Mouse (Mus musculus) retina, postnatal 1 day (tissue): ENCODE data around the gene Gabre.

Experiments used
- DNase-seq: peaks from one replicate; pipeline ENCODE4 v3.0.0-alpha.2; 2012

Gene Gabre

DNA sequence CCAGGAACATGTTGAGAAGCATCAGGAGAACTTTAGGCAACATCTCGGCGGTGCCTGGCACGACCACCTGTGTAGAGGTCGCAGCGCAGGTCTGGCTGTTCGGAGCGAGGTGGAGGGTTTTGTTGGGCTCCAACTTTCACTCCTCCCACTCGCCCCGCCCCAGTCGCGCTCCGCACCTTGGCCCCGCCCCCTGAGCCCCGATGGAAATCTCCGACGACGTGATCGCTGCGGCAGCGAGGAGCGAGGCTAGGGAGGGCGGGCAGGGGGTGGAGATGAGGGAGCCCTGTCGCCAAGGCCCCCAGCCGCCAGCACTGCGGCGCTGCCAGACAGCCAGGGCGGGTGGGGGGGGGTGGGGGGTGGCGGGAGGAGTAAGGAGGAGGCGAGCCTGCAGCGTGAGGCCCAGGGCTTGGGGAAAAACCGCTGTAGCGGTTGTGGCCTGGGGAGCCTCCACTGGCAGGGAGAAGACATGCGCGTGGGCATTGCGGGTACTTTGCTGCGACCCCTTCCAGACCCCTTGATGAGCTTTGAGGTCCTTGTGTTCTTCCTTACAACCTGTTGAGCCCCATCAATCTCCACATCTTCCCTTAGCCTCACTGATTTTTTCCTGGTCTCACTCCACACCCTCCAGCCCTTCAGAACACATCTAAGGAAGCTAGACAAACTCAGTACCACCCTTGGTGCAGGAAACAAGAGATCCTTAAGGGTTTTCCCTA is at the start of gene Gabre:
Gene Gabre, minus strand, starts transcription at position 145 of the 713 bp plus-strand sequence.
- peak; percentile 78 for DNase-seq

DNA sequence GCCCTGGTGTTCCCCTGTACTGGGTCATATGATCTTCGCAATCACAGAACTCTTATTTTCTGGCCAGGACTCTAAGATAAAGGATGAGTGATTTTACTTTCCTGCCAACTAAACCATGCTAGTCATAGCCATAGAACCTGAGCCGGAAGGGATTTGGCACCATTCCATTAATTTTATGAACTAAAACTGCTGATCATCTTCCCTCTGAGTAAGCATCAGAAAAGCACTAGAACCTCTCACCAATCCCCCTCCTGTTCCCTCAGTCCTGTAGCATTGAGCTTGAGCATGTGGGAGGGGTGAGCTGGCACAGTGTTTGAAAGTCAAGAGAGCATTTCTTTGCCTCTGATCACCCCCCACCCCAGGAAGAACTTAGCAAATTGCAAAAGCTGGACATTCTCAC is 23.2 kb upstream of the Gabre start:
- no peak for DNase-seq

DNA sequence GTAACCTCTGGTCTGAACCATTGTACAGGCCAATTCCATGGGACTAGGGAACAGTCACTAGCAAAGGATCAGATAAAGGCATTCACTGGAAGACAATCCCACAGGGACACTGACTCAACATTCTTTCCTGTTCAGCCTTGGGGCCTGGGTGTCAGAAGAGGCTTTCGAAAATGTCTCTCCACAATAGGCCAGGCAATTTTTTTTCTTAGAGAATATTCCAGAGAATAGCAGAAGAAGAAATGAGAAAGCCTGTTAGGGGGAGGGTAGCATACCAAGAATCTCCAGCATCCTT is 715 bp upstream of the Gabre start:
- DNase-seq: no peak

DNA sequence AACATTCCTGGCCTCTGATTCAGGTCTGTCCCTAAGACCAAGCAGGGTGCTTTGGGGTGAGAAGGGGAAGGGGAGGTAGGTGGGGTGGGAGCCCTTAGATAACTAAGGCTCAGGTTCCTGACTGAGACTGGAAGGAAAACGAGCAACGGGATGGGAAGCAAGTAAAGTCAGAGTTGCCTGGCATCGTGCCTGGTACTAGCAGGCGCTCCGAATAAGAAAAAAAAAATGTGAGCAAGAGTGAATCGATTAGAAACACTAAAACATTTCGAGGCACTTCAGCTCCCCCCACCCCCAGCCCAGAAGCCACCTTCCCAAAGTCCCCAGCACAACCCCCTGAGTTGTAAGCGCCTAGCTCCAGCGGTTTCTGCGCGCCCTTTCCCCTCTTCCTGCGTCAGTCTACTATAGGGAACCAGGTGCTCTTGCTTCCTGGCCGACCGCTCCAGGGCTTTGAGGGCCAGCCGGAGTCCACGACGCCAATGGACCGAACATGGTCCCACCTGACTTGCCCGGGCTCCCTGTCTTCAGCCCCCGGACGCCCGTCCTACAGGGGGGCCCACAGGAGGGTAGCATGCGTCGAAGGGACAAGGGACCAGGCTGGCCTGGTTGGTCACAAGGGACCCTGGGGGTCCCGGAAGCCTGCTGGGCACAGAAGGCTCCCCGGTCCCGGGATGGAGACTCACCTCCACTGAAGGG is 491 bp downstream of the Gabre start:
- no peak for DNase-seq

DNA sequence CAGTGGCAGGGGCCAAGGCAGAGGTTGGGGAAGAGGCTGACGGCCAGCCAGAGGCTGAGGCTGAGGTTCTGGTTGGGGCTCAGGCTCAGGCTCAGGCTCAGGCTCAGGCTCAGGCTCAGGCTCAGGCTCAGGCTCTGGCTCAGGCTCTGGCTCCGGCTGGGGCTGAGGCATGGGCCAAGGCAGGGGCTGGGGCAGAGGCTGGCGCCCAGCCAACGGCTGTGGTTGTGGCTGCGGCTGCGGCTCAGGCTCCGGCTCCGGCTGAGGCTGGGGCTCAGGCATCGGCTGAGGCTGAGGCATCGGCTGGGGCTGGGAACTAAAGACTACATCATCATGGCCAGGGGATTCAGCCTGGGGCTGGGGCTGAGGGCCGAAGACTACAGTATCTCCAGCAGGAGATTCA is 4.0 kb downstream of the Gabre start:
- DNase-seq: no peak

DNA sequence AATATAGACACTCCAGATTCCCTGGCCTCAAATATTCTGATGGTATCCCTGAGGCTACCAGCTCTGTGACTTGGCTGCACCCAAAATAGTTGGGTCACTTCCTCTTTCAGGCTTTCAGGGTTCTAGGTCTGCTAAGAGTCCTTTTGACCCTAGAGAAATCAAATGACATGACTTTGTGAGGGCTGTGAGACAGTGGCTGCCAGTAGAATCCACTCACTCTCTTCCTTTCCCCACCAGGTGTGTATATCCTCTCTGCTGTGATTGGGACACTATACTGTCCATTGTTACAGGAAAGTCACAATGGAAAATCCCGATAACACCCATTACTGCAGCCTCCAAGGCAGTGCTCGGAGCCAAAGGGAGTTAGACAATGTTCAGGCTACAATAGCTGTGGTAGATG is 52.9 kb downstream of the Gabre start, which contains the start of gene Magea4:
Gene Magea4, plus strand, starts transcription at position 301 of the 400 bp plus-strand sequence.
- DNase-seq: no peak
